Mouse (Mus musculus) lung, postnatal 14 days (tissue): ENCODE measurements around the gene Aip.
A peak's percentile ranks its signal among the peaks of the same experiment; 100 is the strongest.
"Not testable (repeated sequence)": the region's sequence is repeated elsewhere in the genome, so short reads cannot be mapped to it uniquely, and the experiment has no call there.

Experiments
- DNase-seq: peaks from one replicate; pipeline ENCODE4 v3.0.0; 2021

Aip gene

GRCm38 (mm10) chr19:4134354-4134753 is 8.7 kb upstream of the Aip start:
- DNase-seq, result no peak

- no peak for DNase-seq
These were observed 6.1 kb upstream of the Aip start for GRCm38 (mm10) chr19:4131768-4132167.

GRCm38 (mm10) chr19:4131075-4131474 is 5.4 kb upstream of the Aip start:
- DNase-seq, result no peak

GRCm38 (mm10) chr19:4130106-4130505 is 4.4 kb upstream of the Aip start:
- no peak for DNase-seq

- DNase-seq, result no peak
These were observed 3.8 kb upstream of the Aip start for GRCm38 (mm10) chr19:4129462-4129861.

- DNase-seq, result no peak
These were observed 1.3 kb upstream of the Aip start for GRCm38 (mm10) chr19:4126759-4127495.

GRCm38 (mm10) chr19:4125268-4125667 is 390 bp downstream of the Aip start:
- DNase-seq, result not testable (repeated sequence)

GRCm38 (mm10) chr19:4124432-4124831 is 1.2 kb downstream of the Aip start:
- no peak for DNase-seq

GRCm38 (mm10) chr19:4122411-4123370 is 3.0 kb downstream of the Aip start:
- DNase-seq, result no peak

- not testable (repeated sequence) for DNase-seq
These were observed 3.8 kb downstream of the Aip start for GRCm38 (mm10) chr19:4121896-4122295.

- DNase-seq, result peak; percentile 99
These were observed 4.4 kb downstream of the Aip start for GRCm38 (mm10) chr19:4121097-4121805.

GRCm38 (mm10) chr19:4120496-4120895 is 5.2 kb downstream of the Aip start:
- DNase-seq, result no peak

GRCm38 (mm10) chr19:4119716-4120487 is 5.8 kb downstream of the Aip start:
- no peak for DNase-seq

- DNase-seq, result no peak
These were observed 7.3 kb downstream of the Aip start for GRCm38 (mm10) chr19:4118350-4118749.

- DNase-seq, result no peak
These were observed 8.7 kb downstream of the Aip start for GRCm38 (mm10) chr19:4117006-4117405.

- no peak for DNase-seq
These were observed 9.8 kb downstream of the Aip start for GRCm38 (mm10) chr19:4115816-4116215.

- DNase-seq, result no peak
These were observed 10.5 kb downstream of the Aip start for GRCm38 (mm10) chr19:4115144-4115543.

- DNase-seq, result no peak
These were observed 11.1 kb downstream of the Aip start for GRCm38 (mm10) chr19:4114551-4114950.

- DNase-seq, result no peak
These were observed 11.8 kb downstream of the Aip start for GRCm38 (mm10) chr19:4113806-4114230.

GRCm38 (mm10) chr19:4113186-4113805 is 12.4 kb downstream of the Aip start:
- DNase-seq, result peak; percentile 80

- no peak for DNase-seq
These were observed 13.3 kb downstream of the Aip start for GRCm38 (mm10) chr19:4112063-4112960.
